Mouse (Mus musculus) layer of hippocampus, postnatal 25 days (tissue): ENCODE measurements around the gene Carmil2. TPM values are rescaled to one million over a fixed set of nuclear protein-coding genes. Genes with fewer than 3 reads are reported as not detected.

Experiments used
- DNase-seq, 2 experiments: peaks; one replicate each; pipeline ENCODE4 v3.0.0; 2022; ENCODE audit warnings: mixed read lengths in 2 of 2, low spot score in 1 of 2; ENCODE audit errors: extremely low spot score in 1 of 2
- total RNA-seq, 2 experiments: library from RNA; stranded (reverse); gene quantifications; 2 replicates each; pipeline ENCODE4 v1.2.3; 2021

Gene Carmil2
- total RNA-seq, 2 experiments from 2014 or later = 70.2 to 79.8 TPM

DNA sequence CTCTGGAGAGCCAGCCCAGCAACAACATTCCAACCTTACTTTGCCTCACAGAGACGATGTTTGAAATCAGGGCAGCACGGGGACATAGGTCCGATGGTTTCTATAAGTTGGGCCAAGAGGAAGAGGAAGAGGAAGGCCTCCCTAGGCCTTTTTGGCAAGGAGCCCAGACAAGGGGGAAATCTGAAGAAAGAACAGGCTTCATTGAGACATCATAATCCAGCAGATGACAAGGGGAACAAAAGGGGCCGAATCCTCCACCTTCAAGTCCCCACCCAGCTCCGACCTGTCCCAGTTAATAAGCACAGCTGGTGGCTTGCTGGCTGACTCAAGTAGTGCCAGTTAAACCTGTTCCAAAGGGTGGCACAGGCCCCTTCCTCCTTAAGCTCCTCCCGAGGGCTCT is 29.0 kb downstream of the Carmil2 start:
- DNase-seq = no peak

DNA sequence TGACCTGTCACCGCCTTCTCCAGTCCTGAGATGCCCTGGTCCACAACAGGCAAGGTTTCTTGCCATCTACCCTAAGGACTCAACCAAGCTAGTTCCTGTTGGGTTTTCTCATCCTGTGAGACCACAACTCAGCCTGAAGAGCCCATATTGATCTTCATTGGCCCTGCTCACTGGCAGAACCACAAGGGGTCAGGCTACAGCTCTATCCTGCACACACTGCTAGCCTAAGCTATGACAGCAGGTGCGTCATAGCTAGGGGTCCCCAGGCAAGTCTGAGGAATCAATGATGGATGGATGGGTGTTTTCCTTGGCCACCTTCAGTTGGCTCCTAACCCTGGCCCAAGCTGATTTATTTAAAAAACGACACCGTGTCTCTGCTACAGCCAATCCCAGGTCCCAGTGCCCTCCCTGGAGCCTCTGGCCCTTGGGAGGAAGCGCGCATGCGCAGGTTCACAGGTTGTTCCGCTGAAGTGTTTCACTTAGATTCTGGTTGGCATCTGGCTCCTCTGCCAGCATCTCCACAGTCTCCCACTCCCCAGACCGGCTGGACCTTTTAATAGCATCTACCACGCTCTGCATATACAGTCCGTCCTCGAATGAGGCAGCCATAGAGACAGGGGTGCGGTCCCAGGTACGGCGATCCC is 30.4 kb downstream of the Carmil2 start:
- no peak for DNase-seq

DNA sequence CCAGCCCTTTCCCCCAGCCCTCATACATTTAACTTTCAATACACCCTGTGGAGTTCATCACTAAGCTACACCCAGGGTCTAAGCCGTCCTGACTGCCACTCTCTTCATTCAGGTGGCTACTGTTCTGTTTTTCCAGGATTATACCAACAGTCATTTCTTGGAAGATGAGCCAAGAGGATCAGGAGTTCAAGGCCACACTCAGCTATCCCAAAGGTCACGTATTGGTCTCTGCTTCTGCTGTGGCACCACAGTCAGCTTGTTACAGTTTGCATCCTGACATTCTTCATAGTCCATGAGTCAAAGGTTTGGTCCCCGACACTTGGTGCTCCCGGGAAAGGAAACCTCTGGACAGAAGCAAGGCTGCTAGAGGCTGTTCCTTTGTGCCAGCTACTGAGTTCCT is 33.6 kb downstream of the Carmil2 start:
- DNase-seq = no peak

DNA sequence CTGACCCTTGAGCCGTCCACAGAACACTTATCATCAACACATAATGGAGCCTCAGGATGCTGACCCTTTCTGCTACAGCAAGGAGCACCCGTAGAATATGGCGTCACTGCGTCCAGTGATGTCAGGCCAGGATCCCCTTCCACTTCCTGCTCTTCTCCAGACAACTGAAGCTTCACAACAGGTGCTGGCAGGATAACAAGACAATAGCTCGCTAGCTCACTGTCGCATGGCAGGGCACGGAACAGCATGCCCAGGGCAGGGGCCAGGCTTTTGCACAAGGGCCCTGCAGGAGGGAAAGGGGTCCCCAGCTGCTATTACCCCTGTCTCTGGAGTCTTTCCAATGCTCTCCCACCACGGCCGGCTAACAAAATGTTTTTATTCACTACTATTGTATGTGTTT is 36.8 kb downstream of the Carmil2 start:
- DNase-seq = no peak

DNA sequence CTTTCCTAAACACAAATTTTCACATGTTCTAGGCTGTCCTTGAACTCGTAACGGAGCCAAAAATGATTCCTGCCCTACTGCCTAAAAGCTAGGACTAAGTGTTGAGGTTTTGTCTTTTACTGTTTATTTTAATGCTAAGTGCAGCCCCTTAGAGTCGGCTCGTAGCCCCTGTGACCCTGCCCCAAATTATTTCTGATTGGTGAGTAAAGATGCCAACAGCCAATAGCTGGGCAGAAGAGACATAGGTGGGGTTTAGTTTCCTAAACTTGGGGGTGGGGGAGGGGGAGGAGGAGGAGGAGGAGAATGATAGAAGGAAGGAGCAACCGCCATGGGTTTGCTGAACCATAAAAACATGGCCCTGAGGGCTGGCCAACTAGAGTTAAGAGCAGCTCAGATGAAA is 39.7 kb downstream of the Carmil2 start:
- DNase-seq = no peak

DNA sequence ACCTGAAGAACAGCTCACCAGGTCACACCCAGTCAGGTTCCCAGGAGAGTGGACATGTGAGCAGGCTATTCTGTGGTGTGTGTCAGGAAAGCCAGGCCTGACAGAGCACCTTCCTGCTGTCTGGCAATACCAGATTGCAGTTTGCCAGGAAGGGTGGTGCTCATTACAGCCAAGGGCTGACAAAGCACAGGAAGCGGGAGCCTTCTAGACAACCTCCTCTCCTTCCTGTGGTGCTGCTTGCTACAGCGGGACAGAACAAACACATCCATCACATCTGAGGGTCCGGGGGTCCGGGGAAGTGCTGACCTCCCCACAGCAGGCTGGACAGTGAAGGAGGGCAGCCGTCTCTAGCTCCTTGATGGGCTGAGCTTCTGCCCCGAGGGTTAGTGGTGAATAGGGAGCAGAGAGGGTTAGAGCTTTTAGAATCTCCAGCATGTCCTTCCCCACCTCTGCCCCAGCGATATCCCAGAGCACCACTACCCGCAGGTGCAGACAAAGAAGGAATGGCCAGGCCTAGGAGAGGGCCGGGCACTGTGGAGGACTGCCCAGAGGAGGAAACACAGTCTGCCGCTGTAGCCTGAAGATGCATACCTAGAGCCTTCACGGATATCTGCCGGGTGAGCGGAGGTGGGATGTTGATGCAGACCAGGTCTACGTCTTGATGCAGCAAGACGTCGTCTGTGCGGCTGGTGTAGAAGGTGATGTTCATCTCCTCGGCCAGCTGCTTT is 41.5 kb downstream of the Carmil2 start:
- no peak for DNase-seq

DNA sequence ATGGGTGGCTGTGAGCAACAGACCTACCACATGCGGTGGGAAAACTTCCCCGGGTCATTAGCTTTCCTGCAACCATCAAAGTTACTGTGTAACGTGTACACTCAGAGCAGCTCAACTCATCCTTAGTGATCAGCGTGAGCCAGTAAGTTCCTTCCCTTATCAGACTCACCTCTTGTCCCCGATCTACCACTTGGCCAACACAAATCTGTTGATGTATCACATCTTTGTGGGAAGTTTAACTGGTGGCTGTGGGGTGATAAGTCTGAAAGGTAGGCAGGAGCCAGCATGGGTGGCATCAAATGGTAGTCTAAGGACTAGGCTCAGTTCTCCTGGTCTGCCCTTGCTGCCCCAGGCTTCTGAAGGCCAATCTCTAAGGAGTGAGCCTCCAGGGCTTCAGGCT is 46.1 kb downstream of the Carmil2 start:
- no peak for DNase-seq

DNA sequence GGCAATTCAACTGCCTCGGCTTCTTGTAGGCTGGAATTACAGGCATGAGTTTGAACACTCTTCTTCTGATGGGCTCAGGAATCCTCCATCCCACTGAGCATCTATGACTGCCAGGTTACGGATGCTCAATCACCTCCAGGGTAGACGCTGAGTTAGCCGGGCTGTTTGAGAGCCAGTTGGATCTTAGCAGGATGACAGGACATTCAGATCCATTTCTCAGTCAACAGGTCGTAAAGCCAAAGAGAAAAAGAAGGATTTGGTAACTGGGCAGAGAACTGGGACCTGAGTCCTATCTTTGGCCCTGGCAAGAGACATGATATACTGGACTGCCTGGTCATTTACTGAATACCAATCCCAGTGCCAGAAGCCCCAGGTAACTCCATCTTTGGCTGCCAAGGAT is 53.1 kb downstream of the Carmil2 start:
- DNase-seq = no peak

DNA sequence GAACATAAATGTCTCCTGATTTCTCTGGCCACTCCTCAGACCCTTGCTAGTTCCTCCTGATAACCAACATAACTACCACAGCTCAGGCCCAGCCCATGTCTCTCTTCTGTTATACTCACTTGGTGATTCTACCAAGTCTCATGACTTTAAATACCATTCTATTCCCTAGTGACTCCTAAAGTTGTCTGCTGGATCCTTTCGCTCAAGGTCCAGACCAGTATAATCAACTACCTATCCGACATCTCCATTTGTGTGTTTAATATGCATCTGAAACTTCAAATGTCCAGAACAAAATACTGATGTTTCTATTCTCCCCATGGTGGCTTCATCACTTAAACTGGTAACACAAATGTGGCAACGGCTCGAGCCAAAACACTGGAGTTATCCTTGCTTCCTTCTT is 57.2 kb downstream of the Carmil2 start:
- DNase-seq = no peak

Other genes starting within 250 kb of the Carmil2 start
- gene Tppp3, start 214.7 kb upstream of the Carmil2 start, total RNA-seq = 10 to 100 TPM; 26.7 to 33.7 TPM
- gene Zdhhc1, start 189.4 kb upstream of the Carmil2 start, total RNA-seq = 10 to 100 TPM; 27.6 to 34.0 TPM
- under 1 TPM in 1 of 2 experiments, not detected in 1; 0.15 TPM for gene Hsd11b2, start 167.5 kb upstream of the Carmil2 start, total RNA-seq
- gene Atp6v0d1, start 120.2 kb upstream of the Carmil2 start, total RNA-seq = 100 to 1,000 TPM; 293 to 332 TPM
- 10 to 100 TPM; 83.2 to 92.9 TPM for gene Ripor1, start 81.0 kb upstream of the Carmil2 start, total RNA-seq
- 10 to 100 TPM; 63.3 to 71.7 TPM for gene Ctcf, start 49.7 kb upstream of the Carmil2 start, total RNA-seq
- not detected for gene Agrp, start 48.9 kb upstream of the Carmil2 start, total RNA-seq
- gene Acd, start 14.8 kb downstream of the Carmil2 start, total RNA-seq = 10 to 100 TPM; 39.8 to 41.9 TPM
- 10 to 100 TPM; 34.8 to 38.4 TPM for gene Pard6a, start 14.9 kb downstream of the Carmil2 start, total RNA-seq
- gene 4933405L10Rik, start 21.4 kb downstream of the Carmil2 start, total RNA-seq = not detected
- gene Enkd1, start 21.9 kb downstream of the Carmil2 start, total RNA-seq = 1 to 10 TPM; 8.2 to 9.9 TPM
- 10 to 100 TPM; 19.2 to 23.1 TPM for gene Gfod2, start 72.4 kb downstream of the Carmil2 start, total RNA-seq
- gene Ranbp10, start 141.1 kb downstream of the Carmil2 start, total RNA-seq = 10 to 100 TPM; 24.3 to 26.6 TPM
- gene Tsnaxip1, start 141.5 kb downstream of the Carmil2 start, total RNA-seq = under 1 TPM; 0.15 to 0.31 TPM
- 10 to 100 TPM; 13.4 to 15.4 TPM for gene Cenpt, start 167.0 kb downstream of the Carmil2 start, total RNA-seq
- gene Thap11, start 168.9 kb downstream of the Carmil2 start, total RNA-seq = 10 to 100 TPM; 38.2 to 44.4 TPM
- 10 to 100 TPM; 27.6 to 34.9 TPM for gene Nutf2, start 174.3 kb downstream of the Carmil2 start, total RNA-seq
- gene Edc4, start 194.6 kb downstream of the Carmil2 start, total RNA-seq = 10 to 100 TPM; 59.9 to 72.4 TPM
- gene Nrn1l, start 207.3 kb downstream of the Carmil2 start, total RNA-seq = 1 to 10 TPM in 1 of 2 experiments, under 1 TPM in 1; 0.99 to 1.1 TPM
- gene Pskh1, start 214.2 kb downstream of the Carmil2 start, total RNA-seq = 1 to 10 TPM; 7.7 to 8.9 TPM
- gene Ctrl, start 247.6 kb downstream of the Carmil2 start, total RNA-seq = 1 to 10 TPM in 1 of 2 experiments, under 1 TPM in 1; 0.76 to 1.6 TPM